Mouse (Mus musculus) G1E (cell line): Measurements from ENCODE around the gene Fgfr2. TPM values are rescaled to one million over a fixed set of nuclear protein-coding genes. Genes with fewer than 3 reads are reported as not detected.
A peak's percentile ranks its signal among the peaks of the same experiment; 100 is the strongest.

Experiments used
- ATAC-seq: 2 replicates; pipeline ENCODE4 v1.8.0; 2016; ENCODE audit warnings: mild to moderate bottlenecking; ENCODE audit not compliant: insufficient number of reproducible peaks, poor library complexity, low FRiP score, severe bottlenecking; ENCODE audit errors: extremely low read depth
- DNase-seq: peaks from one replicate; pipeline ENCODE4 v3.0.0; 2012; ENCODE audit warnings: low spot score
- H3K27me3 ChIP-seq: 2 replicates; pipeline ENCODE4 v1.6.1; 2012; ENCODE audit warnings: mild to moderate bottlenecking, low read length, inconsistent platforms; ENCODE audit not compliant: insufficient read depth
- H3K36me3 ChIP-seq: replicated peaks from 2 replicates; pipeline ENCODE3; 2012; ENCODE audit warnings: mild to moderate bottlenecking, inconsistent platforms
- H3K4me1 ChIP-seq: 2 replicates; pipeline ENCODE4 v1.6.1; 2012; ENCODE audit warnings: low read depth, low read length, inconsistent platforms, mixed read lengths; ENCODE audit not compliant: insufficient read depth
- H3K4me3 ChIP-seq: 2 replicates; pipeline ENCODE4 v1.5.1; 2012; ENCODE audit warnings: low read depth, mild to moderate bottlenecking, inconsistent platforms, low read length, moderate library complexity, mixed read lengths
- H3K9me3 ChIP-seq: replicated peaks from 2 replicates; pipeline ENCODE4 v1.6.1; 2012; ENCODE audit warnings: inconsistent platforms
- CTCF ChIP-seq: IDR thresholded peaks from 2 replicates; pipeline ENCODE4 v1.5.1; 2012; ENCODE audit warnings: low read depth, low read length, inconsistent platforms, mixed read lengths
- GATA1 ChIP-seq: IDR thresholded peaks from 2 replicates; pipeline ENCODE4 v1.6.1; 2012; ENCODE audit warnings: borderline replicate concordance, low read length, inconsistent platforms, mixed read lengths
- GATA2 ChIP-seq: IDR thresholded peaks from 2 replicates; pipeline ENCODE4 v1.6.1; 2012; ENCODE audit warnings: low read depth, low read length, inconsistent platforms, borderline replicate concordance
- POLR2AphosphoS5 ChIP-seq: IDR thresholded peaks from 2 replicates; pipeline ENCODE4 v1.6.1; 2012; ENCODE audit warnings: low read depth, low read length, inconsistent platforms; ENCODE audit not compliant: insufficient replicate concordance
- TAL1 ChIP-seq: conservative IDR thresholded peaks from 2 replicates; pipeline ENCODE4 v1.6.1; 2012; ENCODE audit warnings: low read depth, low read length, inconsistent platforms, mixed read lengths
- polyA plus RNA-seq: library from polyadenylated mRNA; stranded (reverse); fragments of >175 nt; gene quantifications from 2 replicates; pipeline ENCODE4 v1.2.3, GENCODE M21; 2012
- total RNA-seq, 2 experiments: library from RNA; stranded (forward) in 1 of 2; stranded (reverse) in 1 of 2; fragments of 200-1000 nt in 1 of 2; fragments of >200 nt in 1 of 2; fragmentation: Nextera tagmentation in 1 of 2; gene quantifications; 2 replicates each; pipeline ENCODE4 v1.2.3; 2014 to 2017

Gene Fgfr2
- total and polyA plus RNA-seq, 3 experiments, result 0.22 TPM; not detected in 2

DNA sequence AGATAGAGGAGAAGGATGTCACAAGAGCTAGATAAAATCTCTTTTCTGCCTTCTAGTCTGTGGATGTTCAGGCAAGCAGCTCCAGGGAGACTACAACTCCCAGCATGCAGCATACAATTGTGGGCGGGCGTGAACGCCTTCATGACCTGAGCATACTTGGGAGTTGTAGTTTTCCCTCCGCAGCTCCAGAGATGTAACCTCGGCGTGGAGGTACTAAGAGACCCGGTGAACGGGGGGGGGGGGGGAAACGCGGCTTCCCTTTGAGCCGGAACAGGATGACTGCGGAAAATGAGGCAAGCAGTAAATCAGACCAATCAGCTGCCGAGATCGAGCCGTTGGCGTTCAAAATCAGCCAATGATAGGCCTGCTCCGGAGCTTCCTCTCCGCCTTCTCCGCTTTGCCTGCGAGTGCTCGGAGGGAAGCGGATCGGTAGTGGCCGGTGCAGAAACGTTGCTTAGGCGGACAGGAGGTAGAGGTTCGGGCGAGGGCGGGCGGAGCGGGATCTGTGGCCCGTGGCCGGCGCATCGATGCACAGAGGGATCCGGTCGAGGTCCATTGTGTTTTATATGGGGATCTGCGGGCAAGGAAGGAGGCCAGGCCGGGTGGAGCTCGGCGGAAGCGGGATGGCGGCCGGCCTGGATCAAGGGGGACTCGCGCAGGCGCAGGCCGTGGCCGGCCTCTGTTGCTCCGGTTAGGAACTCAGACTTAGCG lies 1563.0 kb downstream of the Fgfr2 start, which contains the start of gene Bub3:
Gene Bub3 (plus strand): TSS at position 237 of the 711 bp plus-strand sequence.
- peak; percentile 97 for DNase-seq
- Histone ChIP-seq H3K9me3 (peaks cover 8% of the 10 kb centered on the region), H3K4me1 (peaks cover 40% of the 10 kb centered on the region), H3K4me3 (peak within 1 kb of the TSS; percentile 86), H3K36me3 (peaks cover 43% of the 10 kb centered on the region), H3K27me3 (peaks cover 19% of the 10 kb centered on the region)
- peak; percentile 96 for ATAC-seq
- TF ChIP-seq CTCF (no peak), GATA2 (no peak), POLR2AphosphoS5 (no peak), GATA1 (no peak), TAL1 (no peak)

DNA sequence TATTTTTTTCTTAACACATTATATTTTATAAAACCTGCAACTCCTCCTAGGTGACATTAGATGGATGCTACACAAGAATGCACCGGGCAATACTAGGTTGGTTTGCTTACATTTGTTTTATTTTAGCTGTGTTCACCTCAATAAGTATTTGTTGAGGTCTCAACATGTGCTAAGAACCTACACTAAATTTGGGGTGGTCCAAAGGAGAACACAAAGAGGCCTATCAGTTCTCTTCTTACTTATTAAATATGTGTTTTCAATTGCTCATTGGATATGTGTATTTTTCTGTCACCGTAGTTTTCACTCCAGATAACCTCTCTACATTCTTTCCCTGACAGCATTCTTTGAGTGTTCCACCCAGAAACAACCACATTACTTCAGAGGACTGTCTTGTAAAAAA lies 1565.4 kb downstream of the Fgfr2 start:
- peaks cover 39% of the 10 kb centered on the region for H3K27me3 ChIP-seq
- DNase-seq (no peak), ATAC-seq (no peak)
- peaks cover 21% of the 10 kb centered on the region for H3K36me3 ChIP-seq
- peaks cover 40% of the 10 kb centered on the region for H3K4me1 ChIP-seq
- H3K9me3 ChIP-seq, result peaks cover 13% of the 10 kb centered on the region
- TF ChIP-seq CTCF, result no peak
- no peak for TF ChIP-seq TAL1
- no peak for TF ChIP-seq POLR2AphosphoS5
- TF ChIP-seq GATA2, result no peak
- no peak for TF ChIP-seq GATA1
- no peak overlapping the region for H3K4me3 ChIP-seq

DNA sequence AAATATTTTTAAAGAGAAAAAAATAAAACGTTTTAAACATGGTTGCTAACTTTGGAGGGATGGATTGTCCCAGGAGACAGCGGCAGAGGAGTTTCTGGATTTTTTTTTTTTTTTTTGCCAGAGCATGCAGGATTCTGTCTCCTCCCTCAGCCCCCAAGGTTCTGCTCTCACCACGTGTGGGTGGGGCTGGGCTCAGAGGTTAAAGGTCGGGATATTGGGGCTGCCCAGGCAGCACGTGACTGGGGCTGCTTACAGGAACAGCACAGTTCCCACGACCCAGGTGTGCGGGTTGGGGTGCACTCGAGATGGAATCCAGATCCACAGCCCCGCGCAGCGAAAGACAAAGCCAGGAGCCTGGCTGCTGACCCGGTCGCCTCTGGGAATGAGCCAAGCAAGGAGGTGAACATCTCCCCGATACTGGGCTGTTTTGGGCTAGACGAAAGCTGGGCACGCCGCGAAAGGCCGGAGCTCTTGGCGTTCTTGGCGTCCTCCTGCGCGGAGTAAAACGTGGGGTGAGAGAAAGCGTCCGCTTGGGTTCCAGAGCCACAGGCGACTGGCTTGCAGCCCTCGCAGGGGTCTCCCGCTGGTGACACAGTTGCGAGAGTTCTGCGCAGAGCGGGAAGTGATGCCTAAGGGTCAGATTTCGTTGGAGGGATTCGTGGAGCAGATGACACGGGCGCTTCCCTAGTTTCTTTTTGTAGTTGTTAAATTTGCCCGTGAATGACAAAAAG lies 1566.4 kb downstream of the Fgfr2 start:
- Histone ChIP-seq H3K4me3 (no peak overlapping the region), H3K27me3 (peaks cover 49% of the 10 kb centered on the region), H3K9me3 (peaks cover 13% of the 10 kb centered on the region), H3K4me1 (peaks cover 30% of the 10 kb centered on the region), H3K36me3 (peaks cover 11% of the 10 kb centered on the region)
- no peak for TF ChIP-seq GATA1
- TF ChIP-seq TAL1, result no peak
- no peak for TF ChIP-seq GATA2
- no peak for TF ChIP-seq CTCF
- TF ChIP-seq POLR2AphosphoS5, result no peak
- no peak for ATAC-seq
- DNase-seq, result no peak

DNA sequence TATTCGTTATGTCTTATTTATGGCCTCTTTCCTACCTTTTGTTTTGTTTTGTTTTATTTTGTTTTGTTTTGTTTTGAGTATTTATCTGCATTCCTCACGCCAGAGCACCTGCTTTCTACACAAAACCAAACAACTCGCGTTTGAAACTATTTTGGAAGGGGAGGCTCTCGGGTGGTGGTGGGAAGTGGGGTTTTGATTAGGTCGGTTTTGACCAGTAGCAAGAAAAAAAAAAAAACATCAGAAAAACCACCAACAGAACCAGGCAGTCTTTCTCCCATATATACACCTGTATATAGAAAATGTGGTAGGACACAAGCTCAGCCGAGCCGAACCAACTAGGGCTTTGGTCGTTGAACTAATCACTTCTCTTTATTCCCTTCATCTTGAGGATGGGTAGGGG lies 1567.0 kb downstream of the Fgfr2 start:
- peaks cover 11% of the 10 kb centered on the region for H3K36me3 ChIP-seq
- ATAC-seq, result no peak
- no peak for TF ChIP-seq POLR2AphosphoS5
- H3K9me3 ChIP-seq, result peaks cover 13% of the 10 kb centered on the region
- no peak for DNase-seq
- no peak overlapping the region for H3K4me3 ChIP-seq
- H3K4me1 ChIP-seq, result peaks cover 30% of the 10 kb centered on the region
- peaks cover 55% of the 10 kb centered on the region for H3K27me3 ChIP-seq

DNA sequence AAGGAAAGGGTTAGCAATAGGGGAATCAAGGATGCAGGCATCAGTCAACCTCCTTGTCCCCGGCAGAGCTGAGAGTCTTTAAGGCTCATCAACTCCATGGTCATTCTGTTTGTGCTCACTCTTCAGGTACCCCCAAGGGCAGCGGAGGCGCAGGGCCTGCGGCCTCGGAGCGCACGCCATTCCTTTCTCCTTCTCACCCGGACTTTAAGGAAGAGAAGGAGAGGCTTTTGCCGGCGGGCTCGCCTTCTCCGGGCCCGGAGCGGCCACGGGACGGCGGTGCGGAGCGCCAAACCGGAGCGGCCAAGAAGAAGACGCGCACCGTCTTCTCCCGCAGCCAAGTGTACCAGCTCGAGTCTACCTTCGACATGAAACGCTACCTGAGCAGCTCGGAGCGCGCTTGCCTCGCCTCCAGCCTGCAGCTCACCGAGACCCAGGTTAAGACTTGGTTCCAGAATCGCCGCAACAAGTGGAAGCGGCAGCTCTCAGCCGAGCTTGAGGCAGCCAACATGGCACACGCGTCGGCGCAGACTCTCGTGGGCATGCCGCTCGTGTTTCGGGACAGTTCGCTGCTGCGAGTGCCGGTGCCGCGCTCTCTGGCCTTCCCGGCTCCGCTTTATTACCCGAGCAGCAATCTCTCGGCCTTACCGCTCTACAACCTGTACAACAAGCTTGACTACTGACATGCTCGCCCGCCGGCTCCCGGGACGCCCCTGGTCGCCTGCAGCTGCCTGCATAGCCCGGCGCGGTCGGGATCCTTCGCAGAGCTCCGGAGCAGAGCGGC lies 1567.7 kb downstream of the Fgfr2 start:
- peaks cover 13% of the 10 kb centered on the region for H3K9me3 ChIP-seq
- no peak for TF ChIP-seq GATA2
- no peak for TF ChIP-seq GATA1
- no peak for TF ChIP-seq CTCF
- no peak for TF ChIP-seq TAL1
- TF ChIP-seq POLR2AphosphoS5, result no peak
- H3K27me3 ChIP-seq, result peaks cover 61% of the 10 kb centered on the region
- H3K4me1 ChIP-seq, result peaks cover 30% of the 10 kb centered on the region
- no peak for ATAC-seq
- H3K4me3 ChIP-seq, result peak overlapping the region; percentile 15; the same call in 1 of the 2 replicates
- no peak for DNase-seq
- peaks cover 11% of the 10 kb centered on the region for H3K36me3 ChIP-seq

DNA sequence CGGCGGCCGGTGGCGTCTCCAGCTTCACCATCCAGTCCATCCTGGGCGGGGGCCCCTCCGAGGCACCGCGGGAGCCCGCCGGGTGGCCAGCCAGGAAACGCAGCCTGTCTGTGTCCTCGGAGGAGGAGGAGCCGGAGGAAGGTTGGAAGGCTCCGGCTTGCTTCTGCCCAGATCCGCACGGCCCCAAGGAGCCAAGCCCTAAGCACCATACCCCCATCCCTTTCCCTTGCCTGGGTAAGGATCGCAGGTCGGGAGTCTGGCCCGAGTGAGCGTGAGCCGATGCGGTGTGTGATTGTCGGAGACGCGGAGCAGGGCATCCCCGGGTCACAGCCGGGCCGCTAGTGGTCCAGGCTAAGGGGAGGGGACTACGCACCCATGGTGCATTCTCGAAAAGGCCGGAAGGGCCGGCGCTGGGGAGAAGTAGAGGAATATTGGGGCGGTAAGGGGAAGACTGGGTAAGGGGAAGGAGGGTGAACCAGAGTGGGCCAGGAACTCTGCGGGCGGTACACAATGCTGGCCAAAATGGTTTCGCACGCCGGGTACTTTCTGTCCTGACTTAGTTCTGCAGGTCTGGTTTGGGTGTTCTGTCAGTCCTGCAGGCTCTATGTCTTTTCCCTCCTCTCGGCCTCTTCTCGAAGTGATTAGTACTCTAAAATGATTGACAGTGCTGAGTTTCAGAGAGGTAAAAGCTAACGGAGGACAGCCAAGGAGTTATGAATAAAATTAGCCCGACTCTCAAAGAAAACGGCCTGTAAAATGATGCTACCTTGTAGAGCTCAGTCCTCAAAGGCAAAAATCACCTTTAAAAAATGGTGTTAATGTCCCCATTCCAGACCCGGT lies 1568.6 kb downstream of the Fgfr2 start:
- DNase-seq (peak; percentile 15), ATAC-seq (peak; percentile 45; the same call in 1 of the 2 replicates)
- TF ChIP-seq GATA2 (no peak), POLR2AphosphoS5 (no peak)
- Histone ChIP-seq H3K9me3 (peaks cover 13% of the 10 kb centered on the region), H3K27me3 (peaks cover 69% of the 10 kb centered on the region), H3K4me3 (peak overlapping the region; percentile 73), H3K4me1 (peaks cover 29% of the 10 kb centered on the region), H3K36me3 (peaks cover 11% of the 10 kb centered on the region)
